Mouse (Mus musculus) adrenal gland, postnatal 25 days (tissue): ENCODE measurements around the gene Gpr142. TPM values are rescaled to one million over a fixed set of nuclear protein-coding genes. Genes with fewer than 3 reads are reported as not detected.

ENCODE experiments used
- DNase-seq: peaks from one replicate; pipeline ENCODE4 v3.0.0; 2021; ENCODE audit warnings: mixed read lengths
- total RNA-seq: library from RNA; stranded (reverse); gene quantifications from 2 replicates; pipeline ENCODE4 v1.2.3, GENCODE M21; 2021

Gene Gpr142
- total RNA-seq, 1 experiment from 2014 or later, result not detected

GRCm38 (mm10) chr11:114844464-114845220, 45.9 kb downstream of the Gpr142 start:
- DNase-seq, result no peak

DNA sequence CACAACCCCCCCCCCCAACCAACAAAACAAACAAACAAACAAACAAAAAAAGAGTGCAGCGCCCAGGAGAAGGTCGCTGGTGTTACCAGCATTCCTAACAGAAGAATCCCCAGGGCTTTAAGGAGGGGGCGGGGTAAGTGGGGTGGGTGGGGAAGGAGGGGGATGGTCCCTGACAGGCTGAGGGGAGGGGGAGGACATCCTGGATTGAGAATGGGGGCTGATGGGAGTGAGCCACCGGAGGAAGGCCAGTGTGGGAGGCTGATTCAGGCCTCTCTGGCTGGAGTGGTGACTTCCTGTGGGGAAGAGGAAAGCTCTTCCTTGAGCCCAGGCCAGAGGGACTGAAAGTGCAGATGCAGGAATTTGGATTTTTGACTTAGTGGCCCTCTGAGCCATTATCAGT, 47.6 kb downstream of the Gpr142 start:
- DNase-seq, result no peak

GRCm38 (mm10) chr11:114847008-114847407, 48.3 kb downstream of the Gpr142 start:
- DNase-seq, result no peak

DNA sequence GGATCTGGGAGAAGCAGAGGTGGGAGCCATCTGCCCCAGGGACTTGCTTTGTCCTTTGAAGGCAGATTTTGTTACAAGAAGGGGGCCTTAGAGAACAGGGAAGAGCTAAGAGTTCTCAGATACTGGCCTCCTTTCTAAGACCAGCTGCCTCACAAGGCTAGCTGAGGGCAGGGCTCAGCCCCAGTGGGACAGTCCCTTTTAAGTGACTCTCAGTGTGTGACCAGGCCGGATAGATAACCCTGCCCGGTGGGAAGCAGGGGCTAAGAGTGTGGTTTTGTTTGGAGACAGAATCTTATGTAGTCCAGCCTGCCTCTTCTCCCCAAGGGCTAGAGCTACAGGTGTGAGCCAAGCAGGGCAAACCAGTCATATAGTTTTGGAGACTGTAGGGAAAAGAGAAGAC, 50.8 kb downstream of the Gpr142 start:
- DNase-seq, result no peak

DNA sequence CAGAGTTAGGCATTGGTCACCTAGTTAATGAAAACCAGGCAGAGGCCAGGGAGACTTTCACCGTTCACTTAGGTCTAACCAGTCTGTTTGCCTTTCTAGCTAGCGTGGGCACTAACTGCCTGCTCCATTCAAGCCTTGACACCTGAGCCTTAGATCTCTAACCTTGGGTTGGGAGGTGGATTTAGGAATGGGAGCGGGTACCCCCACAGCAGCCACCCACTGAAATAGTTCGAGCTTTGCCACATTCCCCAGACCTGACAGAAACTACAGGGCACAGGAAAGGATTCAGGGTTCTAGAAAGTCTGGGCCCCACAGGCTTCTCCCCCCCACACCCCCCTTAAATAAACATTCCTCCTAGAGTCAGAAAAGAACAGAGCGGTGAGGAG, 51.3 kb downstream of the Gpr142 start:
- no peak for DNase-seq

GRCm38 (mm10) chr11:114850452-114851268, 51.9 kb downstream of the Gpr142 start, which contains the start of gene Gprc5c:
Gene Gprc5c (plus strand): TSS chr11:114851152.
- peak; percentile 45 for DNase-seq

DNA sequence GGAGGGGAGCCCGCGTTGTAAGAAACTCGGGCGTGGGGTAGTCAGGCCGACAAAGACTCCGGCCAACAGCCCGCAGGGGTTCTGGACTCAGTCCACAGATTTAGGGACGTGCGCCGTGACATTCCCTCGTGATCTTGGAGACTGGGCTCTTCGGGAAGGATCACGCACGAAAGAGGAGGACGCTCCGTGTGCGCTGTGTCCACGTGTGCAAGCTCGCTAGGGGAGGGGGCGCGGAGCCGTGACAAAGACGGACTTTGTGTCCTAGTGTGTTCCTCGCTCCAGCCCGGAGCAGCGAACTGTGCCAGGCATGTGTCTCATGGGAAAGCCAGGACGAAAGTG, 52.5 kb downstream of the Gpr142 start:
- peak; percentile 15 for DNase-seq

DNA sequence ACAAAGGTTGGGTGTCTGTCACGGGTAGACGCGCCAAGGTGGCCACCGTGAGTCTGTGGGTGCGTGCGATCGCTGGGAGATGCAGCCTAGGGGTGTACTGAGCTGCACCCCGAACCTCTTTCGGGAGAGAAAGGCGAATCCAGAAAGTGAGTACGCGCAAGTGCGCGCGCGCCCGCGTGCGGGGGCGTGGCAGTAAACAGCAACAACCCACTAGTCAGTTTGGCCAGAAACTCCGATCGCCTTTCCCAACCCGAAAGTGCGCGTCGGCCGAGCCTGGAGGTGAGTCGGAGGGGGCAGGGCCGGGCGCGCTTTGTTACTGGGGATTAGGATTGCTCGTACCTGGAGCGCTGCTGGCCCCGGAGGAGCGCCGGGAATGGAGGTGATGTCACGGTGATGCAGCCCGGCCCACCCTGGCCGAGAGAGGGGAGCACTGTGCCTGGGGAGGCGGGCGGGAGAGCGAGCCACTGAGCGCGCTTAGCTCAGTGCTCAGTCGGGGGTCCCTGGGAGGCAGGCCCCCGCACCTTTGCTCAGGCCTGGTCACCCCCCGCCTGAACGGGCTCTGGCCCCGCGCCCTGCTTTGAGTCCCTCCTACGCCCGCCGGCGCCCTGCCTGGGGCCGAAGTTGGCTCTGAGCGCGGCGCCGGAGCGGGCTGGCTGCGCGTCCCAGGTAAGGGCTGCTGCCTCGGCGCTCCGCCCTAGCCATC, 53.0 kb downstream of the Gpr142 start:
- DNase-seq, result peak; percentile 60

GRCm38 (mm10) chr11:114852311-114853173, 53.8 kb downstream of the Gpr142 start:
- DNase-seq, result no peak

DNA sequence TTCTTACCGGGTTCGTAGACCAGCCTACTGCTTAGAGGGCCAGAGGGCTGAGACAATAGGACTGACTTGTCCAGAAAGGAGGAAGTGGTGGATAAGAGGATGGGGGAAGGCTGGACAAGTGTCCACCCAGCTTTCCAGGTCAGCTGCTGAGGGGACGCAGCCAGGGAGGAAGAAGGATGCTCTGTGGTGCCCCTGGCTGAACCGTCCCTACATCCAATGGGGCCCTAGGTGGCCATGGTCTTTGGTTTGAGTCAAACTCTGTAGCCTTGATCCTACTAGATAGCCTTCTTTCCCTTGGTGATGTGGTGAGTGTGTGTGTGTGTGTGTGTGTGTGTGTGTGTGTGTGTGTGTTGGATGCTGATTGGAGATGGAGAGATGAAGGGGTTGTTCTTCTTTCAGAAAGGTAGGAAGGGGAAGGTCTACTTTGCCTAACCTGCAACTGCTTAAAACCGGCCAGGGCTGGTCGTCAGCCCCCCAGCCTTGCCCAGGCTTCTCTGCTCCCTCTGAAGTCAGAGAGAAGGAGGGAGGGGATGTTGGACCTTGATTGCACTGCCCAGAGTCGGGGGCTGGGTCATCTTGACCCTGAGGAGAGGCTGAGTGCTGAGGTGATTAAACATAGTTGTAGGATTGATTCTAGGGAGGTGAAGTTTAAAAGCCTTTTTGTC, 54.6 kb downstream of the Gpr142 start:
- no peak for DNase-seq

DNA sequence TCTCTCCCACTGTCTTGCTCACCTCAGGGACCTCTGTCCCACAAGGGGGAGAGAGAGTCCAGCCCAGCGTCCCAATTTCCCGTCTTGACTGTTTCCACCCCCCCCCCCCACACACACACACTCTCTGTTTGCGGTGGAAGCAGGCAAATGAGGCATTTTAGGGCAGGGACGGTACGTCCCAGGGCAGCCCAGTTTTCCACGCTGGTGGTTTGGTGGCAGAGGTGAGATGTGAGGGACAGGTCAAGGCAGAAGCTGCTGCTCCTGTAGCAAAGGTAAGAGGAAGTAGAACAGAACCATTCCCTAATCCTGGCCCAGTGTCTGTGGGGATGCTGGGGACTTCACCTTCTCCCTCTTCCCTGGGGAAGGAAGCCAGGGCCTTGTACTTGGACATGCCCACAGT, 55.9 kb downstream of the Gpr142 start:
- no peak for DNase-seq

GRCm38 (mm10) chr11:114856125-114856524, 57.4 kb downstream of the Gpr142 start:
- DNase-seq, result no peak

Other genes with a start within 250 kb of the Gpr142 start
- gene Rpl38, start 130.4 kb upstream of the Gpr142 start, total RNA-seq, result 1,060 and 1,162 TPM in 2 replicates
- 120 and 145 TPM in 2 replicates for gene Ttyh2, start 123.5 kb upstream of the Gpr142 start, total RNA-seq
- gene Dnaic2, start 71.5 kb upstream of the Gpr142 start, total RNA-seq, result 0.67 and 1.2 TPM in 2 replicates
- gene Kif19a, start 33.5 kb upstream of the Gpr142 start, total RNA-seq, result 0.43 TPM in 1 of 2 replicates, not detected in the other
- not detected in 2 replicates for gene Btbd17, start 3.0 kb upstream of the Gpr142 start, total RNA-seq
- gene Gprc5c, start 52.2 kb downstream of the Gpr142 start, total RNA-seq, result 5.4 and 13.9 TPM in 2 replicates
- gene Cd300a, start 91.1 kb downstream of the Gpr142 start, total RNA-seq, result 0.76 and 0.95 TPM in 2 replicates
- gene Cd300lb, start 135.5 kb downstream of the Gpr142 start, total RNA-seq, result 0.57 and 0.64 TPM in 2 replicates
- not detected in 2 replicates for gene Cd300c, start 170.2 kb downstream of the Gpr142 start, total RNA-seq
- gene Cd300ld, start 191.0 kb downstream of the Gpr142 start, total RNA-seq, result 0.48 and 0.58 TPM in 2 replicates
- gene Cd300c2, start 203.0 kb downstream of the Gpr142 start, total RNA-seq, result 1.5 and 2.2 TPM in 2 replicates
- gene Cd300ld2, start 217.3 kb downstream of the Gpr142 start, total RNA-seq, result not detected in 2 replicates
- not detected in 2 replicates for gene Cd300ld4, start 228.1 kb downstream of the Gpr142 start, total RNA-seq
- gene Cd300ld5, start 238.8 kb downstream of the Gpr142 start, total RNA-seq, result 3.5 TPM in 1 of 2 replicates, not detected in the other
- 2.3 and 4.2 TPM in 2 replicates for gene Cd300ld3, start 249.5 kb downstream of the Gpr142 start, total RNA-seq